Mouse (Mus musculus): ENCODE results near the gene Hpd. TPM values are rescaled to one million over a fixed set of nuclear protein-coding genes. Genes with fewer than 3 reads are reported as not detected.
"Not testable (repeated sequence)": the region's sequence is repeated elsewhere in the genome, so short reads cannot be mapped to it uniquely, and the experiment has no call there.

Hpd gene
- 4.7 and 6.8 TPM in 2 replicates for polyA plus RNA-seq (2015; fragmentation: Nextera tagmentation; extraction: Ambion mirVana)

DNA sequence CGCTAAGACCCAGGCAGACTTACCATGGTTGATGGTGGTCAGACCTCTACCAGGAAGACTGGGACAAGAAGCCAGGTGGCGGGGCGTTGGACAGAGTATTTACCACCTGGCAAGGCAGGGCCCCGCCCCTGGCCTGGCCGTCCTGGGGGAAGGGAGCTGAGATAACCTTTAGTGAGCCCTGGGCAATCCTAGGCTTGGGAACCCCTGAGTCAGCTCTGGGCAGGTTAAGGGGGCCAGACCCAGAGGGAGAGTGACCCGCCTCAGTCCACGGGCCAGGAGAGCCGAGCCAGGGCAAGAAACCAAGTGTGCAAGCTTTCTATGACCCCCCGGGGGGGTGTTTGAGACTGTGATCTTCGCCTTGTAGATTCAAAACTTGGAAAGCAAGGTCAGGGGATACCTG, at the start of gene Hpd:
Gene Hpd (minus strand): TSS at position 77 of the 400 bp plus-strand sequence.
- no peaks in the 10 kb centered on the region for H3K27me3 ChIP-seq (replicated peaks)
- ATAC-seq = no peak
- H3K4me1 ChIP-seq (replicated peaks) = no peaks in the 10 kb centered on the region
- no peak within 1 kb of the TSS for H3K27ac ChIP-seq
- no peak within 1 kb of the TSS for H3K4me2 ChIP-seq (replicated peaks)
- no peak within 1 kb of the TSS for H3K4me3 ChIP-seq (replicated peaks)
- no peak within 1 kb of the TSS for H3K9ac ChIP-seq
- H3K9me3 ChIP-seq = no peaks in the 10 kb centered on the region
- H3K36me3 ChIP-seq = no peaks in the 10 kb centered on the region
- WGBS = 76% methylated on average over 10 of the region's 10 CpGs

DNA sequence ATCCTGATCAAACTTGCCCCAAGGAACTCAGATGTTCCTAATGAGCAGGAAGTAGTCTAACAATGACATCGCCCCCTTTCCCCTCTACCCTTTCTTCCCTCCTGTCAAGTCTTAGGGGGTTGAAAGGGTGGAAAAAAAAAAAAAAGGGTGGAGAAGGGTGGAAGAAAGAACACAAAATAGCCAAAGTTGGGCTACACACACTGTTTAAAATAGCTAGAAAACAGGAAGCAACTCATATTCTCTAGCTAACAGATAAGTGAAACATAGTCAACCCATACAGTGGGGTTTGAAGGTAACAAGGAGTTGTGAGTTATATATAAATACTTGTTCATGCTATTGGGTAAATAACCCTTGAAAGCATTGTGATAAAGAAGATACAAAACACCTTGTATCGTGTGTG, 49.7 kb upstream of the Hpd start:
- ATAC-seq = no peak
- H3K9me3 ChIP-seq = no peaks in the 10 kb centered on the region
- H3K36me3 ChIP-seq = no peaks in the 10 kb centered on the region
- peaks cover 5% of the 10 kb centered on the region; the same call in 1 of the 2 replicates for H3K4me1 ChIP-seq (replicated peaks)
- 82% methylated on average over 2 of the region's 2 CpGs for WGBS
- no peaks in the 10 kb centered on the region for H3K27me3 ChIP-seq (replicated peaks)
- no peak overlapping the region for H3K4me2 ChIP-seq (replicated peaks)
- no peak overlapping the region for H3K4me3 ChIP-seq (replicated peaks)
- no peak overlapping the region for H3K9ac ChIP-seq
- no peak overlapping the region for H3K27ac ChIP-seq

DNA sequence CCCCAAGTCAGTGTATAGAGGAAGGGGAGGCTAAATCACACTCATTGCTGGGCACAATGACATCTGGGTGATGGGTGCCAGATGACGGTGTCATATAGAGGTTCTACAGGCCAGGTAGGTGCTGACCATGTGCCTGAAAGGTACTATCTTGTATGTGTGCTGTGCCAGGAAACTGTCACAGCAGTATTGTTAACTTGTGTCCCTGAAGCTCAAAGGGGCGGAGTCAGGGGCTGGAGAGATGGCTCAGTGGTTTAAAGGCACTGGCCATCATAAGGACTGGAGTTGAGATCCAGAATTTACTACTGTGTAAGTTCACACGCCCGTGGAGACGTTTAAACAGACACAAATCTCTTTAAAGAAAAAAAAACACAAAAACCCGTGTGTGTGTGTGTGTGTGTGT, 46.8 kb upstream of the Hpd start:
- Histone ChIP-seq H3K27ac (no peak overlapping the region), H3K4me3 (replicated peaks) (no peak overlapping the region), H3K36me3 (no peaks in the 10 kb centered on the region), H3K9ac (no peak overlapping the region), H3K9me3 (no peaks in the 10 kb centered on the region), H3K27me3 (replicated peaks) (no peaks in the 10 kb centered on the region), H3K4me1 (replicated peaks) (peaks cover 5% of the 10 kb centered on the region; the same call in 1 of the 2 replicates), H3K4me2 (replicated peaks) (no peak overlapping the region; the same call in 1 of the 2 replicates)
- WGBS = 86% methylated on average over 6 of the region's 6 CpGs
- ATAC-seq = no peak

DNA sequence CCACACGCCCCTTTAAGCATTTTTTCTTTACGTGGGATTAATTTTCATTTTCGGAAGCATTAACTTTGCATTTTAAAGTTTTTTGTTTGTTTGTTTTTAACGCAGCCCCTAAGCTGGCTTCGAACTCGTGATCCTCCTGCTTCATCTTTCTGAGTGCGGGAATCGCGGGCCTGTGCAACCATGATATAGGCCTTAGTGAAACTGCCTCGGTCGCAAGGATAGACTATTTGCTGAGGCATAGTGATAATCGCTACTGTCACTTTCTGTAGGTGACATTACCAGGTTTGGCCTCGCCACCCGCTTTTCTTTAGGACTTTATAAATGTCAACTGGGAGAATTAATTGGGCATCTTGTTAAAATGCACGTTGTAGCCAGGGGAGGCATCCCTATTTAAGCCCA, 46.0 kb upstream of the Hpd start:
- ATAC-seq = no peak
- WGBS = 7% methylated on average over 15 of the region's 15 CpGs
- no peaks in the 10 kb centered on the region for H3K9me3 ChIP-seq
- H3K27me3 ChIP-seq (replicated peaks) = no peaks in the 10 kb centered on the region
- H3K4me2 ChIP-seq (replicated peaks) = peak overlapping the region; percentile 60
- H3K27ac ChIP-seq = no peak overlapping the region
- H3K36me3 ChIP-seq = no peaks in the 10 kb centered on the region
- H3K4me3 ChIP-seq (replicated peaks) = peak overlapping the region; percentile 62
- H3K4me1 ChIP-seq (replicated peaks) = peaks cover 5% of the 10 kb centered on the region; the same call in 1 of the 2 replicates
- peak overlapping the region; percentile 76 for H3K9ac ChIP-seq

DNA sequence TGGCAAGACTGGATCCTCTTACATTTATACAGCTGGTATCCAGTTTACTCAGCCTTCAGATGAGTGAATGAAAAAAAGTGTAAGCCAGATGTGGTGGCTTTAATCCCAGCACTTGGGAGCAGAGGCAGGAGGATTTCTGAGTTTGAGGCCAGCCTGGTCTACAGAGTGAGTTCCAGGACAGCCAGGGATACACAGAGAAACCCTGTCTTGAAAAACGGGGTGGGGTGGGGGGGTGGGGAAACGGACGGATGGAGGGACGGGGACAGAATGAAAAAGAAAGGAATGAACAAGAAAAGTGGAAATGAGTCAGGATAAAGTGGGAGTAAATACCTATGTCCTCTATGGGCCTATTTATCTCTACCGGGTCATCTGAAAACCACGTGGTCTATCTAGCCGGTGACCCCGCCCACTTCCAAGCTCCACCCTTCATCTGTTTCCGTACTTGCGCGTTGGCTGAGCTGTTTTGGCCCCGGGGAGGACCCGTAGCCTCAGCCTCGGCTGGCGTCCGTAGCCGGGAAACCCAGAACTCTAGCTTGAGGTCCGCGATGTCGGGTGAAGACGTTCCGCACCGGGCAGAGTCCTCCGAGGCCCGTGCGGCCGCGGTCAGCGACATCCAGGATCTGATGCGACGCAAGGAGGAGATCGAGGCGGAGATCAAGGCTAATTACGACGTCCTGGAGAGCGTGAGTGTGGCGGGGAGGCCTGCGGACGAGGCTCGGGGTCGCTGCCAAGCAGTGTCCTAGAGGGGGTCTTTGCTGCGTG, 45.4 kb upstream of the Hpd start:
- Histone ChIP-seq H3K27me3 (replicated peaks) (no peaks in the 10 kb centered on the region), H3K9ac (peak overlapping the region; percentile 76), H3K4me3 (replicated peaks) (peak overlapping the region; percentile 62), H3K36me3 (no peaks in the 10 kb centered on the region), H3K9me3 (no peaks in the 10 kb centered on the region), H3K27ac (no peak overlapping the region), H3K4me1 (replicated peaks) (peaks cover 5% of the 10 kb centered on the region; the same call in 1 of the 2 replicates), H3K4me2 (replicated peaks) (peak overlapping the region; percentile 60)
- ATAC-seq = peak; percentile 94
- WGBS = 2% methylated on average over 42 of the region's 42 CpGs

DNA sequence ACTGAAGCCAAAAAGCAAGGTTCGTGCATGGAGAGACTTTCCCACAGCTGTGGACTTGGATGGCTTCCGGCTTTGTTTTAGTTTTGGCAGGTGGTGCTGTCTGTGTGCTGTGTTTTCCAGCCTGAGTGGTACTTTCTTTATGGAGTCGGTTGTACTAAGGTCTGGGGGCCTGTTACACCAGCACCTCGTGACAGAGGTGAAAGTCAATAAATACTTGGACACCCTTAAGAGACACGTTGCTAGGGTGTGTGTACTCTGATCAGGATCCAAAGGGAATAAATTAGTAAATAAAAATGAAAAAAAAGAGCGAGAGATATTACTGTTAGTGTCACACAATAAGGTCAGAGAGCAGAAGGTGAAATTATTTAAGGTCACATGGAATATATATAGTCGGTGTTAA, 44.3 kb upstream of the Hpd start:
- Histone ChIP-seq H3K36me3 (no peaks in the 10 kb centered on the region), H3K9me3 (no peaks in the 10 kb centered on the region), H3K4me3 (replicated peaks) (no peak overlapping the region), H3K27me3 (replicated peaks) (no peaks in the 10 kb centered on the region), H3K27ac (no peak overlapping the region), H3K4me1 (replicated peaks) (peaks cover 5% of the 10 kb centered on the region; the same call in 1 of the 2 replicates), H3K9ac (no peak overlapping the region), H3K4me2 (replicated peaks) (no peak overlapping the region)
- no peak for ATAC-seq
- WGBS = 81% methylated on average over 7 of the region's 7 CpGs

DNA sequence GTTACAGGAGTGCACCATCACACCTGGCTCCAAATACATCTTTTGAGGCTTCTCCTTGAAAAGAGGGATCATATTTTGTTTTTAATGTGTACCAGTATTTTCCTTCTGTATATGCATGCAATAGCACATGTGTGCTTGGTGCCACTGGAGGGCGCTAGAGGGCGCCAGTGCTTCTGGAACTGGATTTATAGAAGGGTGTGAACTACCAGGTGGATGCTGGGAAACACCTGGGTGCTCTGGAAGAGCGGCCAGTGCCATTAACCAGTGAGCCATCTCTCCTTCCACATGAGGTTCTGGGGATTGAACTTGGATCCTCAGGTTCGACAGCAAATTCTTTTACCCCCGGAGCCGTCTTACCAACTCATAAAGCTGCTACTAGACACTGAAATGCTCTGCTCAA, 41.3 kb upstream of the Hpd start:
- 52% methylated on average over 6 of the region's 6 CpGs for WGBS
- not testable (repeated sequence) for H3K27ac ChIP-seq; H3K27me3 ChIP-seq (replicated peaks); H3K36me3 ChIP-seq; ATAC-seq; H3K9me3 ChIP-seq; H3K4me3 ChIP-seq (replicated peaks); H3K4me1 ChIP-seq (replicated peaks); H3K9ac ChIP-seq; H3K4me2 ChIP-seq (replicated peaks)

DNA sequence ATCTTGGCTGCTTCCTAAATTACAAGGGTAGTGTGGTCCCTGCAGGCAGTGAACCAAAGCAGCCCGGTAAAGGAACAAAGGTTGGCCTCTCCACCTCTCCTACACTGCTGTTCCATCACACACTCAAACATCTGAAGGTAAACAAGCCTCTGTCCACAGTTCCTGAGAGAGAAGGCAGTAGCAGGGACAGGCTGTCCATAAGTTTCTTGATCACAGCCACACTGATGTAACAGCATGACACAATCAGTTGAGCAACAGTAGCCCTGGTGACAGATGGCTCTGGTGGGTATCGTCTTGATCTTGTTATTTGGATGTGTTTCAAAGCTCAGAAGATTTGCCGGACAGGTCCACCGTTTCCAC, 40.5 kb upstream of the Hpd start:
- no peaks in the 10 kb centered on the region for H3K4me1 ChIP-seq (replicated peaks)
- no peak overlapping the region for H3K27ac ChIP-seq
- no peak overlapping the region for H3K4me2 ChIP-seq (replicated peaks)
- no peaks in the 10 kb centered on the region for H3K27me3 ChIP-seq (replicated peaks)
- no peak for ATAC-seq
- 79% methylated on average over 4 of the region's 4 CpGs for WGBS
- H3K9me3 ChIP-seq = no peaks in the 10 kb centered on the region
- H3K36me3 ChIP-seq = no peaks in the 10 kb centered on the region
- no peak overlapping the region for H3K9ac ChIP-seq
- H3K4me3 ChIP-seq (replicated peaks) = no peak overlapping the region

DNA sequence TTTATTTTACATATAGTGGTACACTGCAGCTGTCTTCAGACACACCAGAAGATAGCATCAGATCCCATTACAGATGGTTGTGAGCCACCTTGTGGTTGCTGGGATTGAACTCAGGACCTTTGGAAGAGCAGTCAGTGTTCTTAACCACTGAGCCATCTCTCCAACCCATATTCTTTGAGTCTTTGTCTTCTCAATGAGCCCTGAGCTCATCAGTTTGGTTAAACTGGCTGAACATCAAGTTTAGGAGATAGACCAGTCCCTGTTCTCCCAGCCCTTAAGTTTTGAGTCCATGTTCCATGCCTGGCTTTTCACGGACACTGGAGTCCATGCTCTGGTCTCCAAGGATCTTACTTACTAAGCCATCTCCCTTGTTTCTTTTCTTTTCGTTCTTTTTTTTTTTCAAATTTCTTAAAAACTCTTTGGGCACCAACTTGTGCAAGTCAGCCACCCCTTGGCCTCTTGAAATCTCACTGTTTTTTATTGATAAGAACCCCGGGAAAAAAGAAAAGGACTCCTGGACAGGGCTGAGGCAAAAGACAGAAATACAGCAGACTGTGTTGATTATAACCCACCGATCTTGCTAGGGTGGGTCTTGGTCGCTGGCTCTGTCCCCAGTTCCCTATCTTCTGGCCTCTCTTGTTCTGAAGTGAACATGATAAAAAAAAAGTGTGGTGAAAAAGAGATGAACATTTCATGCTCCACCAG, 40.0 kb upstream of the Hpd start:
- ATAC-seq; H3K4me1 ChIP-seq (replicated peaks); H3K27ac ChIP-seq; H3K36me3 ChIP-seq; H3K9me3 ChIP-seq; H3K9ac ChIP-seq; H3K4me3 ChIP-seq (replicated peaks); H3K4me2 ChIP-seq (replicated peaks); H3K27me3 ChIP-seq (replicated peaks): not testable (repeated sequence)
- WGBS = 84% methylated on average over 4 of the region's 5 CpGs

DNA sequence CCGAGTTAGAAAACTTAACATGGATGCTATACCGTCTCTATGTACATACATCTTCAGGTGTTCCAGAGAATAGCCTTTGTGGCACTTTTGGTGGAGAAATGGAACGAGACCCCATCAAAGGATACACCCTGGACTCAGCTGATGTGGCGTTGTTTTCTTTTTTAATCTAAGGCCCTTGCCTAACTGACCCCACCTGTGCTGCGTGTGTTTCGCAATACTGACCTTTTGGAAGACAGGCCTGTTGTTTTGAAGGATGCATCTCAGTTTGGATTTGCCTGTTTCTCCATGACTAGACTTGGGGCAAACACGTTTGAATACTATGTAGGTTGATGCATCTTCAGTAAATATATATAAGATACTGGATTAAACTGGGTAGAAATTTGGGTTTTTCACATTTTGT, 21.1 kb upstream of the Hpd start:
- not testable (repeated sequence) for H3K9ac ChIP-seq; ATAC-seq; H3K36me3 ChIP-seq; H3K4me2 ChIP-seq (replicated peaks); H3K27ac ChIP-seq; H3K4me1 ChIP-seq (replicated peaks); H3K27me3 ChIP-seq (replicated peaks); H3K4me3 ChIP-seq (replicated peaks); H3K9me3 ChIP-seq
- 82% methylated on average over 7 of the region's 7 CpGs for WGBS

DNA sequence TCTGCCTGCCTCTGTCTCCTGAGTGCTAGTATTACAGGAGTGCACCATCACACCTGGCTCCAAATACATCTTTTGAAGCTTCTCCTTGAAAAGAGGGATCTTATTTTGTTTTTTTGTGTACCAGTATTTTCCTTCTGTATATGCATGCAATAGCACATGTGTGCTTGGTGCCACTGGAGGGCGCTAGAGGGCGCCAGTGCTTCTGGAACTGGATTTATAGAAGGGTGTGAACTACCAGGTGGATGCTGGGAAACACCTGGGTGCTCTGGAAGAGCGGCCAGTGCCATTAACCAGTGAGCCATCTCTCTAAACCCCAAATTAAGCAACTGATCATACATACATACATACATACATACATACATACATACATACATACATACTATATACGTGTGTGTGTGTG, 20.2 kb upstream of the Hpd start:
- H3K9me3 ChIP-seq; H3K9ac ChIP-seq; H3K4me3 ChIP-seq (replicated peaks); H3K4me1 ChIP-seq (replicated peaks); ATAC-seq; H3K27me3 ChIP-seq (replicated peaks); H3K36me3 ChIP-seq; H3K4me2 ChIP-seq (replicated peaks); H3K27ac ChIP-seq: not testable (repeated sequence)
- 32% methylated on average over 4 of the region's 4 CpGs for WGBS

DNA sequence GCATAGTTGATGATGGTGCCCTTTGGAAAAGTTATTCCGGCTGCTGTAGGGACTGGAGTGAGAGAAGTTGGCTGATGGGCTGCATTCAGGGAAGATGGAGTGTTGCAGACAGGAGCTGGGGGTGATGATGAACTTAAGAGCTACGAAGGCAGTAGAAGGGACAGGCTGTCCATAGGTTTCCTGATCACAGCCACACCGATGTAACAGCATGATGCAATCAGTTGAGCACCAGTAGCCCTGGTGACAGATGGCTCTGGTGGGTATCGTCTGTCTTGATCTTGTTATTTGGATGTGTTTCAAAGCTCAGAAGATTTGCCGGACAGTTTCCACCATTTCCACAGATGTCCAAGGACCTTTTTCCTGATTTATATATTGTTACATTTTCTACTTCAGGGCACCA, 19.5 kb upstream of the Hpd start:
- Histone ChIP-seq H3K4me3 (replicated peaks) (no peak overlapping the region), H3K4me1 (replicated peaks) (no peaks in the 10 kb centered on the region), H3K9me3 (no peaks in the 10 kb centered on the region), H3K36me3 (no peaks in the 10 kb centered on the region), H3K9ac (no peak overlapping the region), H3K27ac (no peak overlapping the region), H3K27me3 (replicated peaks) (no peaks in the 10 kb centered on the region), H3K4me2 (replicated peaks) (no peak overlapping the region)
- ATAC-seq = no peak
- 82% methylated on average over 5 of the region's 5 CpGs for WGBS

DNA sequence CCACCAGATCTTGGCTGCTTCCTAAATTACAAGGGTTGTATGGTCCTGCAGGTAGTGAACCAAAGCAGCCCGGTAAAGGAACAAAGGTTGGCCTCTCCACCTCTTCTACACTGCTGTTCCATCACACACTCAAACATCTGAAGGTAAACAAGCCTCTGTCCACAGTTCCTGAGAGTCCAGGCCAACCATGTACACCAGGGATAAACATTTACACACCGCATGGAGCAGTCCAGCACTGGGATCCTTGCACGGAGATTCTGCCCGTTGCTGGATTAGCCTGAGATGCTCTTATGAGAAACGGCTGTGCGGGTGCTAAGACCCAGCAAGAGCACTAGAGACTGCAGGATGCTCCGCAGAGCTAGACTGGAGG, 19.0 kb upstream of the Hpd start:
- H3K4me1 ChIP-seq (replicated peaks) = no peaks in the 10 kb centered on the region
- no peak for ATAC-seq
- no peak overlapping the region for H3K4me3 ChIP-seq (replicated peaks)
- no peak overlapping the region for H3K9ac ChIP-seq
- H3K36me3 ChIP-seq = no peaks in the 10 kb centered on the region
- no peak overlapping the region for H3K4me2 ChIP-seq (replicated peaks)
- H3K27ac ChIP-seq = no peak overlapping the region
- H3K27me3 ChIP-seq (replicated peaks) = no peaks in the 10 kb centered on the region
- H3K9me3 ChIP-seq = no peaks in the 10 kb centered on the region
- WGBS = 55% methylated on average over 7 of the region's 7 CpGs
